Mouse (Mus musculus) ES-E14 (cell line): ENCODE data around the gene Nme1.

Experiments used
- CHD2 ChIP-seq: IDR thresholded peaks from 2 replicates; pipeline ENCODE4 v1.6.1; 2014; ENCODE audit warnings: mild to moderate bottlenecking, low read depth, low read length, inconsistent platforms
- HCFC1 ChIP-seq: IDR thresholded peaks from 2 replicates; pipeline ENCODE4 v1.6.1; 2012; ENCODE audit warnings: low read length, inconsistent platforms, borderline replicate concordance; ENCODE audit not compliant: insufficient read depth
- ZC3H11A ChIP-seq: IDR thresholded peaks from 2 replicates; pipeline ENCODE4 v1.6.1; 2012; ENCODE audit warnings: low read depth, mild to moderate bottlenecking, inconsistent platforms, low read length, borderline replicate concordance
- ZNF384 ChIP-seq: IDR thresholded peaks from 2 replicates; pipeline ENCODE4 v1.6.1; 2012; ENCODE audit warnings: low read depth, low read length, inconsistent platforms

- TF ChIP-seq CHD2: no peak
- TF ChIP-seq ZC3H11A: no peak
- TF ChIP-seq HCFC1: no peak
- TF ChIP-seq ZNF384: no peak
Observed at GRCm38 (mm10) chr11:93996306-93997140, 28.2 kb upstream of the Nme1 start.
